In the genomic region with DNA sequence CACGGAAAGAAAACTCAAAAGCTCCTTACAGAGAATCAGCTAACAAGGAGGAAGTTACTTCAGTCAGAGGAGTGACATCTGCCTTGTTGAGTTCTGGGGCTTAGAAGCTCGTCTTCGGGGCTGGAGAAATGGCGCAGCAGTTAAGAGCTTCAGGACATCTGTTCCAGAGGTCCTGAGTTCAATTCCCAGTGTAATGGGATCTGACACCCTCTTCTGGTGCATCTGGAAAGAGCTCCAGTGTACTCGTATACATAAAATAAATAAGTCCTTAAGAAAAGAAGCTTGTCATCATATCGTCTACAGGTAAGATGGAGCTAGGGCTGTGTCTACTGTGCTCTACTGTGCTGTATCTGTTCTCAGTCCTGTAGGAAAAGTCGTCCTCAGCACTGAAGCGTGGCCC, we compare ENCODE assay signal across 20 mouse cellular contexts.
"Had no signal": no experiment of that assay in that cellular context is flagged by ENCODE, and none has a peak within 500 bp of the region (broad histone marks: within the 10 kb centered on the region; RNA-seq: fewer than 3 reads in every experiment).

No protein-coding gene starts in this region.

- H3K36me3 ChIP-seq: limb, embryonic 12.5 days; limb, embryonic 15.5 days; lung, embryonic 15.5 days; midbrain, embryonic 10.5 days; neural tube, embryonic 12.5 days; neural tube, embryonic 15.5 days had no signal

- H3K27ac ChIP-seq: left cerebral cortex, adult 2 months; limb, embryonic 12.5 days; limb, embryonic 15.5 days; liver, embryonic 14.5 days; lung, embryonic 15.5 days; midbrain, embryonic 10.5 days; neural tube, embryonic 12.5 days; neural tube, embryonic 15.5 days had no signal

- DNase-seq: kidney, adult 18-20 months; kidney, adult 9 months; kidney, postnatal 14 days; kidney, postnatal 4 days; layer of hippocampus, postnatal 36 days; liver, postnatal 0 days; lung, postnatal 10 days; lung, postnatal 36 days; midbrain, embryonic 14.5 days; retina, postnatal 1 day; thymus, adult 18-20 months had no signal

- H3K27me3 ChIP-seq: limb, embryonic 12.5 days; limb, embryonic 15.5 days; lung, embryonic 15.5 days; neural tube, embryonic 12.5 days; neural tube, embryonic 15.5 days had no signal

- H3K4me3 ChIP-seq: left cerebral cortex, adult 2 months; limb, embryonic 12.5 days; limb, embryonic 15.5 days; lung, embryonic 15.5 days; megakaryocyte, embryonic 14.5 days; midbrain, embryonic 10.5 days; neural tube, embryonic 12.5 days; neural tube, embryonic 15.5 days had no signal
